In genomic region chr1:37639101-37639500, GRCm38 (mm10) we compare ENCODE assay signal across 8 mouse cellular contexts.
DNase-seq lines count a peak whose midpoint lies in the region; ATAC-seq and TF ChIP-seq lines count a peak whose summit lies in the region.

No protein-coding gene starts in this region.

- 16% methylated on average over 10 of the region's 10 CpGs for WGBS in forebrain, postnatal 0 days
- WGBS in lung, embryonic 15.5 days = 7% methylated on average over 10 of the region's 10 CpGs

- no peak overlapping the region for H3K27ac ChIP-seq in MEL (ENCODE audit: control insufficient read depth, low read depth, low read length)
- no peak overlapping the region for H3K27ac ChIP-seq in forebrain, postnatal 0 days (ENCODE audit: low read depth, low read length)
- no peak overlapping the region for H3K27ac ChIP-seq in lung, embryonic 15.5 days

- intact Hi-C loops in heart, postnatal 36 days (cut with DNase I) = loop anchor here (1.0 to 10.0 kb wide), 2 partner anchors 366 to 854 kb away; no protein-coding TSS in a partner anchor

- peak; percentile 80 to 81 (median 80) for TF ChIP-seq CTCF in MEL (IDR thresholded peaks at IDR 0.05 in 2 of 3, conservative IDR thresholded peaks at IDR 0.05 in 1 of 3; ENCODE audit: control insufficient read depth in 1 of 3, insufficient read depth in 1 of 3, low read depth in 2 of 3, low read length in 3 of 3, poor library complexity in 1 of 3, severe bottlenecking in 1 of 3)
- peak; percentile 88 for TF ChIP-seq CTCF in forebrain, postnatal 0 days (IDR thresholded peaks at IDR 0.05; ENCODE audit: low read depth)

- H3K4me1 ChIP-seq in MEL (ENCODE audit: control insufficient read depth in 1 of 2, insufficient read depth in 2 of 2, low read length in 2 of 2) = no peaks in the 10 kb centered on the region
- no peaks in the 10 kb centered on the region for H3K4me1 ChIP-seq in forebrain, postnatal 0 days (ENCODE audit: insufficient read depth)
- no peaks in the 10 kb centered on the region for H3K4me1 ChIP-seq in lung, embryonic 15.5 days

- no peaks in the 10 kb centered on the region for H3K9me3 ChIP-seq in MEL (replicated peaks; ENCODE audit: insufficient read depth, low read length)
- no peaks in the 10 kb centered on the region for H3K9me3 ChIP-seq in forebrain, postnatal 0 days (ENCODE audit: low read length)
- no peaks in the 10 kb centered on the region for H3K9me3 ChIP-seq in lung, embryonic 15.5 days

- peak overlapping the region in 1 of 2 experiments; percentile 14; a peak in 1 of 4 replicates for H3K4me3 ChIP-seq in MEL (ENCODE audit: control insufficient read depth in 1 of 2, insufficient read depth in 1 of 2, low read depth in 2 of 2, low read length in 2 of 2)
- H3K4me3 ChIP-seq in forebrain, postnatal 0 days (ENCODE audit: low read depth, low read length) = no peak overlapping the region
- no peak overlapping the region for H3K4me3 ChIP-seq in lung, embryonic 15.5 days

- H3K4me2 ChIP-seq in forebrain, postnatal 0 days (ENCODE audit: low read depth) = peak overlapping the region; percentile 37
- peak overlapping the region; percentile 44 for H3K4me2 ChIP-seq in lung, embryonic 15.5 days

- TF ChIP-seq EP300 in MEL (IDR thresholded peaks at IDR 0.05; ENCODE audit: low read depth in 1 of 2, low read length in 2 of 2) = no peak

- H3K36me3 ChIP-seq in MEL (ENCODE audit: control insufficient read depth in 1 of 2, insufficient read depth in 2 of 2, low read length in 2 of 2) = no peaks in the 10 kb centered on the region
- H3K36me3 ChIP-seq in forebrain, postnatal 0 days (ENCODE audit: insufficient read depth) = no peaks in the 10 kb centered on the region
- H3K36me3 ChIP-seq in lung, embryonic 15.5 days = no peaks in the 10 kb centered on the region

- no peak for TF ChIP-seq POLR2A in MEL (IDR thresholded peaks at IDR 0.05; ENCODE audit: control insufficient read depth in 1 of 2, insufficient read depth in 1 of 2, low read depth in 1 of 2, low read length in 2 of 2, poor library complexity in 1 of 2)

- peak; percentile 73 for DNase-seq in MEL (ENCODE audit: low read depth, low spot score)
- DNase-seq in cerebellum, adult 11-12 months = peak; percentile 76
- peak; percentile 84 for DNase-seq in forebrain, postnatal 0 days
- peak; percentile 83 to 87 for DNase-seq in heart, postnatal 36 days
- peak; percentile 75 to 85 for DNase-seq in layer of hippocampus, adult 8-10 months (ENCODE audit: low spot score in 2 of 2)
- peak; percentile 52 for DNase-seq in ovary, postnatal 10 days (ENCODE audit: low spot score)
- peak; percentile 81 for DNase-seq in thymus, postnatal 14 days

- TF ChIP-seq RAD21 in MEL (IDR thresholded peaks at IDR 0.05; ENCODE audit: low read depth, low read length) = peak; percentile 56

- H3K27me3 ChIP-seq in MEL (ENCODE audit: control insufficient read depth in 1 of 2, insufficient read depth in 2 of 2, low read length in 2 of 2) = no peaks in the 10 kb centered on the region
- H3K27me3 ChIP-seq in forebrain, postnatal 0 days (ENCODE audit: insufficient read depth, low read length) = no peaks in the 10 kb centered on the region
- no peaks in the 10 kb centered on the region for H3K27me3 ChIP-seq in lung, embryonic 15.5 days

- H3K79me2 ChIP-seq in MEL (ENCODE audit: control insufficient read depth, insufficient read depth, low read length, poor library complexity) = no peaks in the 10 kb centered on the region

- peak; percentile 86 for ATAC-seq in forebrain, postnatal 0 days
- peak; percentile 39; the same call in 1 of the 2 replicates for ATAC-seq in lung, embryonic 15.5 days (ENCODE audit: borderline replicate concordance, extremely low read depth, low FRiP score, low TSS enrichment)

- H3K9ac ChIP-seq in MEL (ENCODE audit: control insufficient read depth, low read depth, low read length, poor library complexity, severe bottlenecking) = no peak overlapping the region
- H3K9ac ChIP-seq in forebrain, postnatal 0 days = no peak overlapping the region
- H3K9ac ChIP-seq in lung, embryonic 15.5 days = no peak overlapping the region

TF ChIP-seq in MEL, 35 proteins besides CTCF, POLR2A, EP300 and RAD21:
- TF ChIP-seq SIN3A (IDR thresholded peaks at IDR 0.05; ENCODE audit: low read length) (peak; percentile 41; the same call in 1 of the 2 replicates), TBP (IDR thresholded peaks at IDR 0.05; ENCODE audit: low read depth, low read length) (no peak), MYC (IDR thresholded peaks at IDR 0.05; ENCODE audit: low read depth, low read length) (no peak), TCF12 (IDR thresholded peaks at IDR 0.05; ENCODE audit: low read depth, low read length) (no peak), SMC3 (IDR thresholded peaks at IDR 0.05; ENCODE audit: low read depth, low read length) (peak; percentile 85), CHD2 (IDR thresholded peaks at IDR 0.05; ENCODE audit: low read length) (no peak), ZC3H11A (IDR thresholded peaks at IDR 0.05; ENCODE audit: low read depth, low read length) (peak; percentile 37), MAX (IDR thresholded peaks at IDR 0.05; ENCODE audit: low read length) (no peak), E2F4 (IDR thresholded peaks at IDR 0.05; ENCODE audit: borderline replicate concordance, low read depth, low read length) (no peak), NRF1 (IDR thresholded peaks at IDR 0.05; ENCODE audit: insufficient read depth, low read depth, low read length, poor library complexity, severe bottlenecking) (no peak), MXI1 (IDR thresholded peaks at IDR 0.05; ENCODE audit: low read depth, low read length) (0 out of 2 replicates have a peak, but pooled peaks have one; percentile 41), MAFK (IDR thresholded peaks at IDR 0.05; ENCODE audit: borderline replicate concordance, low read depth, low read length) (no peak)
